ENCODE assay signal across 15 mouse cellular contexts in genomic region chr17:49883136-49883755, GRCm38 (mm10).
A peak's percentile ranks its signal among the peaks of the same experiment; 100 is the strongest.
DNase-seq lines count a peak whose midpoint lies in the region; ATAC-seq and TF ChIP-seq lines count a peak whose summit lies in the region.
"Had no signal": no experiment of that assay in that cellular context is flagged by ENCODE, and none has a peak within 500 bp of the region (broad histone marks: within the 10 kb centered on the region; RNA-seq: fewer than 3 reads in every experiment).

No protein-coding gene starts in this region.

- no peak overlapping the region for H3K4me3 ChIP-seq in liver, adult 2 months (ENCODE audit: insufficient read depth, low read depth, low read length)
- H3K4me3 ChIP-seq in liver, embryonic 11.5 days (ENCODE audit: low read depth, low read length) = no peak overlapping the region
- no peak overlapping the region for H3K4me3 ChIP-seq in liver, postnatal 0 days (ENCODE audit: low read depth, low read length)
- H3K4me3 ChIP-seq: heart, embryonic 13.5 days; hindbrain, embryonic 15.5 days; midbrain, embryonic 15.5 days; neural tube, embryonic 15.5 days had no signal

- H3K9me3 ChIP-seq in liver, embryonic 11.5 days (ENCODE audit: control insufficient read depth, low read length) = no peaks in the 10 kb centered on the region
- H3K9me3 ChIP-seq in liver, postnatal 0 days (ENCODE audit: low read length) = no peaks in the 10 kb centered on the region
- H3K9me3 ChIP-seq: hindbrain, embryonic 15.5 days; midbrain, embryonic 15.5 days; neural tube, embryonic 15.5 days had no signal

- H3K79me2 ChIP-seq in liver, adult 2 months (ENCODE audit: control insufficient read depth, insufficient read depth, low read length) = no peaks in the 10 kb centered on the region

- H3K4me1 ChIP-seq in liver, adult 2 months (ENCODE audit: control insufficient read depth, insufficient read depth, low read length) = no peaks in the 10 kb centered on the region
- H3K4me1 ChIP-seq in liver, embryonic 11.5 days (replicated peaks; ENCODE audit: control insufficient read depth, insufficient read depth, low read length) = peaks cover 6% of the 10 kb centered on the region; the same call in 1 of the 2 replicates
- no peaks in the 10 kb centered on the region for H3K4me1 ChIP-seq in liver, postnatal 0 days (ENCODE audit: insufficient read depth)

- TF ChIP-seq CTCF in liver, adult 2 months (IDR thresholded peaks at IDR 0.05; ENCODE audit: low read depth, low read length) = peak; percentile 20; the same call in 1 of the 2 replicates
- TF ChIP-seq CTCF in liver, postnatal 0 days (IDR thresholded peaks at IDR 0.05; ENCODE audit: low read depth) = peak; percentile 57

- TF ChIP-seq EP300 in liver, postnatal 0 days (IDR thresholded peaks at IDR 0.05; ENCODE audit: low read depth) = no peak

- H3K4me2 ChIP-seq in liver, embryonic 11.5 days = no peak overlapping the region
- no peak overlapping the region for H3K4me2 ChIP-seq in liver, postnatal 0 days (ENCODE audit: low read depth, low read length)
- H3K4me2 ChIP-seq: heart, embryonic 13.5 days; hindbrain, embryonic 15.5 days; midbrain, embryonic 15.5 days; neural tube, embryonic 15.5 days had no signal

- no peaks in the 10 kb centered on the region for H3K27me3 ChIP-seq in liver, adult 2 months (ENCODE audit: control insufficient read depth, insufficient read depth, low read length)
- H3K27me3 ChIP-seq in liver, embryonic 11.5 days (replicated peaks; ENCODE audit: control insufficient read depth, insufficient read depth, low read length) = no peaks in the 10 kb centered on the region
- no peaks in the 10 kb centered on the region for H3K27me3 ChIP-seq in liver, postnatal 0 days (ENCODE audit: insufficient read depth, low read length)
- H3K27me3 ChIP-seq: hindbrain, embryonic 15.5 days; midbrain, embryonic 15.5 days; neural tube, embryonic 15.5 days had no signal

- DNase-seq in frontal cortex, adult 2 months (ENCODE audit: extremely low spot score in 1 of 2, low spot score in 1 of 2) = peak; percentile 19 to 62
- no peak for DNase-seq in frontal cortex, postnatal 10 days (ENCODE audit: low spot score in 2 of 2)
- no peak for DNase-seq in liver, adult 2 months (ENCODE audit: extremely low read depth, low read depth, low spot score)
- DNase-seq in liver, embryonic 11.5 days (ENCODE audit: low spot score) = no peak
- DNase-seq in ES-CJ7 (ENCODE audit: low read depth, low spot score) = peak; percentile 47
- no peak for DNase-seq in liver, postnatal 0 days
- no peak for DNase-seq in neural tube, embryonic 10.5 days (ENCODE audit: extremely low spot score, low spot score)
- no peak for DNase-seq in gastrocnemius, postnatal 25 days
- DNase-seq: kidney, postnatal 14 days; lung, postnatal 10 days; right cerebral cortex, postnatal 25 days had no signal

- no peak overlapping the region for H3K27ac ChIP-seq in liver, adult 2 months (replicated peaks; ENCODE audit: insufficient read depth, low read depth, low read length)
- no peak overlapping the region for H3K27ac ChIP-seq in liver, embryonic 11.5 days (ENCODE audit: low read depth, low read length)
- no peak overlapping the region for H3K27ac ChIP-seq in liver, postnatal 0 days (ENCODE audit: low read depth)
- H3K27ac ChIP-seq: heart, embryonic 13.5 days; hindbrain, embryonic 15.5 days; midbrain, embryonic 15.5 days; neural tube, embryonic 15.5 days had no signal

- no peak for TF ChIP-seq POLR2A in liver, adult 2 months (IDR thresholded peaks at IDR 0.05; ENCODE audit: extremely low read depth, insufficient read depth, low read length)

- 86% methylated on average over 8 of the region's 8 CpGs for WGBS in liver, adult 2 months
- WGBS in liver, embryonic 11.5 days = 78% methylated on average over 8 of the region's 8 CpGs
- 74% methylated on average over 8 of the region's 8 CpGs for WGBS in liver, postnatal 0 days (ENCODE audit: insufficient replicate concordance)

- H3K36me3 ChIP-seq in liver, adult 2 months (ENCODE audit: control insufficient read depth, insufficient read depth, low read length) = no peaks in the 10 kb centered on the region
- no peaks in the 10 kb centered on the region for H3K36me3 ChIP-seq in liver, embryonic 11.5 days (ENCODE audit: control insufficient read depth, insufficient read depth, low read length)
- H3K36me3 ChIP-seq in liver, postnatal 0 days (replicated peaks; ENCODE audit: insufficient read depth, low read length) = no peaks in the 10 kb centered on the region
- H3K36me3 ChIP-seq: heart, embryonic 13.5 days; hindbrain, embryonic 15.5 days; midbrain, embryonic 15.5 days; neural tube, embryonic 15.5 days had no signal

- ATAC-seq in liver, embryonic 11.5 days (replicated peaks; ENCODE audit: low FRiP score) = no peak
- no peak for ATAC-seq in liver, postnatal 0 days
- ATAC-seq: midbrain, embryonic 15.5 days had no signal

- no peak overlapping the region for H3K9ac ChIP-seq in liver, adult 2 months (ENCODE audit: low read depth, low read length)
- H3K9ac ChIP-seq in liver, embryonic 11.5 days (ENCODE audit: low read depth, low read length) = no peak overlapping the region
- no peak overlapping the region for H3K9ac ChIP-seq in liver, postnatal 0 days (replicated peaks)
- H3K9ac ChIP-seq: heart, embryonic 13.5 days; hindbrain, embryonic 15.5 days; midbrain, embryonic 15.5 days; neural tube, embryonic 15.5 days had no signal

Comparison
In these comparisons a context has a peak if more than half of its experiments do, and no peak if none do; other contexts are left out.
1. DNase-seq: peak in frontal cortex, adult 2 months (2 of 2) and ES-CJ7 (single experiment); none in frontal cortex, postnatal 10 days (0 of 2), liver, adult 2 months (single experiment), liver, embryonic 11.5 days (single experiment), liver, postnatal 0 days (single experiment), neural tube, embryonic 10.5 days (single experiment) and gastrocnemius, postnatal 25 days (single experiment).